Mouse (Mus musculus): ENCODE measurements around the gene Mgll. TPM values are rescaled to one million over a fixed set of nuclear protein-coding genes. Genes with fewer than 3 reads are reported as not detected.

Mgll gene
- total RNA-seq, 2 experiments from 2014 or later: 132 to 138 TPM

DNA sequence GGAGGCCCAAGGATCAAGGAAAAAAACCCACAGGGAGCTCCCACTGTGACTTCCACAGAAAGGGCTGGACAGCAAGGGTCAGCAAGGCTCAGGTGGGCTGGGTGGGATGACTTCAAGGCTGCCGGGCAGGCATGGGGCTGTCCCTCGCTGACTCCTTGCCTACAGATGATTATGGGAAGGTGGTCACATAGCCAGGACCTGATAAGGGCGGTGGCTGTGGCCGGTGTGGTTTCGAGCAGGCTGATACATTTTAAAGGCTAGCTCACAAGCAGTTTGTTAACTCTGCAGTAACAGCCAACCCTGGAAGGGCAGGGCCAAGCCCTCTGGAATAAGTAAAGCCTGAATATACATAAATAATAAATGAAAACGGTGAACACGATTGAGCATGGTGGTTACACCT lies 78.8 kb downstream of the Mgll start:
- no peak for DNase-seq

DNA sequence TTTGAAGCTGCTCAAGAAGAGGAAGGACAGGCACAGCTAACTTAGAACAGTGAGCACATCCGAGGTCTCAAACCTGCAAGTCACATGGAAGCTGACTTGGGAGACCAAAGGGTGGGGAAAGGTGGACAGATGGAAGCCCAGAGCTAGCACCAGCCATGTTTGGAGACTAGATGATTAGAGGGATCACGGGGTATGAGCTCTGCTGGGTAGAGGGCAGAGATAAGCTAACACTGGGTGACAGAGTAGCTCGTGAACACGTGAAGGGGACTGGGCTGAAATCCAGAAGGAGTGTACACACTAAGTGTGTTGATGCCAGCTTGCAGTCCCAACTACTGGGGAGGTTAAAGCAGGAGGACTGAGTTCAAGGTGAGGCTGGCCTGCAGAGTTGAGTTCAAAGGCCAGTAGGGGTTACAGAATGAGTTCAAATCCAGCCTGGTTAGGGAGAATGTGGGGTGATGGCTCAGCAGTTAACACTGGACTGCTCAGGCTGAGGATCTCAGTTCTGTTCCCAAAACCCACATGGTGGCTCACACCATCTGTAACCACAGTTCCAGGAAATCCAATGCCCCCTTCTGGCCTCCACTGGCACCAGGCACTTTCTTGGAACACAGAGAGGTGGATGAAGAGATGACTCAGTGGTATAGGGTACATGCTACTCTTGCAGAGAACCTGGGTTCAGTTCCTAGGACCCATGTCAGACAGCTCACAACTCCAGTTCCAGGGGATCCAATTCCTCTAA lies 79.9 kb downstream of the Mgll start:
- peak; percentile 32 for DNase-seq

DNA sequence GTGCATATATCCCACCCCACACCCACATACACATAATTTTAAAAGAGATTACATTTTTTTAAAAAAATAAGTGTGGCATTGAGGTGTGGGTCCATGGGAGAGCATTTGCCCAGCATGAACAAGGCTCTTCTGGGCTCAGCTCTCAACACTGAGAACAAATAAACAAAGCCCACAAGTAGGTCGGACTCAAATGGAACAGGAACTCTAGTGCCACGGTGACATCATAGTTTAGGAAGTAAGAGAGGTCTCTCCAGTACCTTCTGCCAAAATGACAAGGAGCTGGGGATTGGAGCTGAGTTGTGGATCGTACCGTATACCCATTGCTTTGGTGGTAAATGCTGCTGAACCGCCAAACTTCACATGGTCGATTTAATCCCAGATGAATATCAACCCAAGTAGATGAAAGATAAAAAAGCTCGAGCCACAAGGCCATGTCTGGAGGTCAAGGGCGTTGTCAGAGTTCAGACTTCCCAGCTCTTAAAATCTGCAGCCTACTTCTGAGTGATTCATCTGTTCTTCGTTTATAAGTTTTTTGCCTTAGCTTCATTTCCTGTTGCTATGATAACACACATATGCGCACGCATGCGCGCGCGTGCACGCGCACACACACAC lies 80.9 kb downstream of the Mgll start:
- no peak for DNase-seq

DNA sequence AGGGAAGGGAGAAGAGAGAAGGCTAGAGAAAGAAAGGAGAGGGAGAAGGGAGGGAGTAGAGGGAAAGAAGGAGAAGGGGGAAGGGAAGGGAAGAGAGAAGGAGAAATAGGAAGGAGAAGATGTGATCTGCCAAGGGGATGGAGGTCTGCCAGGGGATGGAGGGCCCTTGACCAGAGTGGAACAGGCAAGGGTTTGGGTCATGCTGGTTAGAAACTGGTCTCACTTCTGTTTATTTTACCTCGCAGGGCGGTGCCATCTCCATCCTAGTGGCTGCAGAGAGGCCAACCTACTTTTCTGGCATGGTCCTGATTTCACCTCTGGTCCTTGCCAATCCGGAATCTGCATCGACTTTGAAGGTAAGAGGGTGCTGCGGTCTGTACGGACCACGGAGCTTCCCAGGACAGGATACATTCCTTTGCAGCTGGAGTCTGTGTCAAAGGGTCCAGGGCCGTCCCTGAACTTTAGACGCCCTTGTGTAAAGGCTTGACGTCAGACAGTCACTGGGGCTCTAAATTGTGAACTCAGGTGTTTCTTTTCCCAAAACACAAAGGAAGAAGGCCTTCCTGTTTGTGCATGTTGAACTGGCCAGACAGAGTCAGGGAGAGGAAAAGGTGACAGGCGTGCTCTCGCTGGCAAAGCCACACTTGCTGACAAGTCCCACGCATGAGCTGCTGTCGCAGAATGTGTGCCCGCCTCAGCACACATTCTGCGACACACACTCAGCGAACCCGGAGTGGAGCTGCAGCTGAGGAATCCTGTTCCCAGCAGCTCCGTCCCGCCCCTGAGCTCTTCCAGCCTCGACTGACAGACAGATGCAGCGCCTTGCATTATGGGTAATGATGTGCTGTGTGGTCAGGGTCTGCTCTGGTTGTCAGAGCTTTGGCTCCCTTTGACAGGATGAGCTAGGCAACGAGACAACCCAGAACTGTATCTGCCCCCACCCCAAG lies 85.2 kb downstream of the Mgll start:
- no peak for DNase-seq

DNA sequence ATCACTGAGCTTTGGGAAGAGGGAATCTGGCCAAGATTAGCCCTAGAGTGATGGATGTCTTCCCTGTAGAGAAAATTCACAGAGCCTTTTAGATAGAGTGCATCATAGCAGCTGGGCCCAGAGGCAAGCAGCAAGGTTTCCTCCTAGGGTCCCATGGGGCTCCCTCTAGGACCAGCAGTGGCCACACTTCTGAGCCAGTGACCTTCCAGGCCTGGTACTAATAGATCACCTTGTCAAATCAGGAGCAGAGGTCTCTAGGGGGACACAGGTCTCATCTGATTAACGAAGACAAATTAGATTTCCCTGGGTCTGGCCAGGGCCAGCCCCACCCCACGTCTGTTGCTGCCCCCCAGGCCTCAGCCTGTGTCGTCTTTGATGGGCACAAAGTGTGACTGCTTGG lies 86.1 kb downstream of the Mgll start:
- DNase-seq: no peak

DNA sequence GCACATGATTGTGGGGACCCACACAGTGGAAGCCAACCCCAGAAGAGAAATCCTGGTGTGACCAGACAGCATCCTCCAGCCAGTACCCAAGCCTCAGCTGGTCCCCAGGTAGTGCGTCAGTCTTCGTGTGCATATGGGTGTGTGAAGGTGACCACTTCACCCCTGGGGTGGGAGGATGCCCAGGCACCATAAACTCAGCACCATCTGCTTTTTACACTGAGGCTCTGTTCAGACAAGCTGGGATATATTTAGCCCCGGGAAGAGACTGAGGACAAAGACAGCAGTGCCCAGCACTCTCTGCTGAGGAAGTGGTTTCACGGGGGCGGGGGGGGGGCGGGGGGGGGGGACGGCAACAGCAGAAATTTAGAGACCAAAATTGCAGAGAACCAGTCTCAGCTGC lies 87.2 kb downstream of the Mgll start:
- no peak for DNase-seq

DNA sequence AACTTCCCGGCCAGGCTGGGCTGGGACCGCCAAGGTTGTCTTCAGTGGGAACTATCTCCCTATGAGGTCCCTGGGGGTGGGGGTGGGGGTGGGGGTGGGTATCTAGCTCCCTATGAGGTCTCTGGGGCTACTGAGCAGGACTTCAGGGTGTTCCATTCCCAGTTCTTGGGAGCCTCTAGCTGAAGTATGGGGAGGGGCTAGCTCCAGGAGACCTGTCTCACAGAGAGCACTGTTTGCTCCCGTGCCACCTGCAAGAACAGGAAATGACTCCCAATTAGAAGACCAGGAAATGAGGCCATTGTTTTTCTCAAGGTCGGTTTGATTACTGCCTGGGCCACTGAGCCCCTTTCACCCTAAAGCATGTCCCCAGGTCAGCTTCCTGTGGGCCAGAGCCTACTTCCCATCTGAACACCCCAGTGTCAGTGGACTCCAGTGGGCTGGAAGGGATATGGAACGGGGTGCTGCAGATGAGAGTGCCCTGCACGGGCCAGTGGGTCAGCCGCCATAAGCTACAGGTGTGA lies 87.7 kb downstream of the Mgll start:
- DNase-seq: no peak

DNA sequence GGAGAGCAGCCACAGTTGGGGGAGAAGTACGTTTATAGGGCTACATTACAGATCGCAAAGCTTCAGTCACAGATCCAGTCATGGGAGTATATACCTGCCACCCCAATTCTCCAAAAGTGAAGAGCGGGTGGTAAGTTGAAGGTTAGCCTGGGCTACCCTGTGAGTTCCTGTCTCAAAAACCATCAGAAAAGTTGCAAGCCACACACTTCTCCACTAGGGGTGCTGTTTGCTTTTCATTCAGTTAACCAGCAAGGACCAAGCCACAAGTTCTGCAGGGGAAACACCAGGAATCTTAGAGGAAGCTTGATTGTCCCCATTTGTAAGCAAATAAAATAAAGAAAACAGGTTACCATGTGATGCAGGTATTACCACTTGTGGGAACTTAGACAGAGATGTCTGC lies 88.7 kb downstream of the Mgll start:
- DNase-seq: peak; percentile 58

DNA sequence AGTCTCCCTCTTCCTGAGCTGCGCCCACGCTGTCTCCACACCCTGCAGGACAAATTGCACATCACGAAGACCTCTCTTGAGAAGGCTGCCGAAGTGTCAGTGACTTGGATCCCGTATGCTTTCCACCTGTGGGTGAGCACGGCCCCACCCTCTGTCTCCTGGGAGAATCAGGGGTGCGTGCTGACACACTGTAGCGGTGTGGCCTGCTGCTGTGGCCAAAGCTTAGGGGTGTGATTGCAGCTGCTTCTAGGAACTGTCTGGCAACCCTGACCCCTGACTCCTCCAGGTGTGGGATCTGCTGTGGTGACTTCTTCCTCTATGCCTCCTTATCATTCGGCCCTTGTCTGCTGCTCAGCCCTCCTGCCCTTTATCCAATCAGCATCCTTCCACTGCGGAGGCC lies 89.6 kb downstream of the Mgll start:
- DNase-seq: no peak

DNA sequence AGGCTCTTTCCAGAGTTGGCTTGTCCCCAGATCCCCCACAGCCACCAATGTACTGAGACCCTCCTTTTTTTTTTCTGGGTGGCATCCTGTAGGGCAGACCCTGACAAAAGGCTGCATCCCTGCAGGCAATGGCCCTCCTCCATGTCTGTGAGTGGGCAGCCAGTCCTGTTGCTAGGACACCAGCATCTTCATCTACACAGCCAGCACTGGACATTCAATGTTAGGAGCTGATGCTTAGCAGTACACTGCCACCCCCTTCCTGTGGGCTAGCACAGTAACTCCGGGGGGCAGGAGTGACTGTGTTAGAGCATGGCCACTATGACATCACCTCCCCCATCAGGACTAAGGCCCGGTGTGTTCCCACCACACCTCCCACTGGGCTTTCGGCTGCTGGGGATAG lies 90.8 kb downstream of the Mgll start:
- DNase-seq: no peak

DNA sequence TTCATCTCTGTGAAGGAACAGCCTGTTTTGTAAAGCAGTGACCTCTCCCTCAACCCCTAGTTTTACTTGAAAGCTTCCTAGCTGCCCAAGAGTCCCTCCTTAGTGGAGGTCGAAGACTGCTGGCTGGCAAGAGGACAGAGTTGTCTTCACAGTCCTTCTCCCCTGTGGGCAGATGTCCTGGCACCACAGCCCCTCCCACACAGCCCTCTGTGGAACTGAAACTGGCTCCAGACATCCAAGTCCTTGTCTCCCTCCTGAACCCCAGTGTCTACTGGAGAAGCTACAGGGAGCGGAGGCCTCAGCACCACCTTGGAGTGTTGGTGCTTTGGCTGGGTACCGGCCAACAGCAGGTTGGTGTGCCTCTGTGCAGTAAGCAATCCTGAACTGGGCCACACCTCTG lies 91.3 kb downstream of the Mgll start:
- no peak for DNase-seq

DNA sequence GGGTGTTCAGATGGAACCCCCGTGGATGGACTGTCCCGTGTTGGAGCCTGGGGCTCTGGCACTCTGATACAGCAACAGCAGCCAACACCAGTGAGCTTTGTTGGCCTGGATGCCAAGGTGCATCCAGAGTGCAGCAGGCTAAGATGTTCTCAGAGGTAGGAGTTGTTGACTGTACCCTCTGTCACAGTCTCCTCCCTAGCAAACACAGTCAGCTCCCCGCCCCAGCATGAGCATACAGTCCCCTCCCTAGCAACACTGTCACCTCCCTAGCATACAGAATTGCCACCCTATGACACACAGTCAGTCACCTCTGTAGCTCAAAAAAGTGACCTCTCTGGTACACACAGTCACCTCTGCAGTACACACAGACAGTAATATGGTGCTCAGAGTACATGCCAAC lies 92.7 kb downstream of the Mgll start:
- DNase-seq: no peak

DNA sequence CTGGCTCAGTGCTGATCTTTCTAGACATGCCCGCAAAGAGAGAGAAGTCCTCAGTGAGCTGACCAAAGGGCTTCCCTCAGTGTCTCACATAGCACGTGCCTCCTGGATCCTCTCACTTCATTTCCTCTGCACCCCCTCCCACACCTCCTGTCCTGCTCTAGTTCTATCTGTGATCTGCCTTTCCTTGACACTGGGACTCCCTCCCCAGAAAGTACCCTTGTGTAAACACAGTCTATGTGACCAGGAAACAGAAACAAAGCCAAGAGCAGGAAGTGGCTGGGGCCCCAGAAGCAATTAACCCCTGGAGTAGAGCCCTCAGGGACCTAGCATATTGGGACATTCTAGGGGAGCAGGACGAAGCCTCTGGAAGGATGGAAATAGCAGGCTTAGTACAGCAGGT lies 96.6 kb downstream of the Mgll start:
- no peak for DNase-seq

DNA sequence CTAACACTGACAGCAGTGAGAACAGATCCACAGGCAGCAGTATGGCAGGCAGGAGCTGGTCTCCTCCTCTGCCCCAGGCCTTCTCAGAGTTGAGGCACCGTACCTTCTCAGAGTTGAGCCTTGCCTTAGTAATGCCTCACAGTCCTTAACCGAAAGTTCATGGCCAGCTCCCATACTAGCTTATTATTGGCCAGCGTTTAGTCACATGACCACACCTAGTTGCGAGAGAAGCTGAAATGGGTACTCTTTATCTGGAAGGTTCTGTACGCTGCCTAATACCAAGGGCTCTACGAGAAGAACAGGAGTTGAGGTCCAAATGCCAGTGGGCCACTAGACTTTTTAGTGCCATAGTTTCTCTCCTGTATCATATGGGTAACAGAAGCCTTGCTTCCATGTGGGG lies 97.1 kb downstream of the Mgll start:
- no peak for DNase-seq

DNA sequence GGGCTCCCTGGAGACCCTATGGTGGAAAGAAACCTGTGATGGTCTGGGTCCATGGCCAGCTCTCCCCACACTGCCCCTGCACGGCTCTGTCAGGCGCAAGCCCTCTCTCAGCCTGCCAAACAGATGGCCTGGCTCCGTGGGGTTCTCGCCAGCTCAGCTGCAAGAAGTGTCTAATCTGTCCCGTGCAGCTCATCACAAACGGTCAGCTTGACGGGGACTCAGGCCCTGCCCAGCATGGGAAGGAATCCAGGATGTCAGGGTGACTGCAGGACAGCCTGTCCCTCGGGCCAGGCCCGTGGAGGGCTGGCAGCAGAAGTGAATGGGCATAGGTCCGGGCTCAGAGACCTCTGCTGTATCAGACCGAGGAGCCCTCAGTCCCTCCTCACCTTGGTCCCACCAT lies 97.7 kb downstream of the Mgll start:
- peak; percentile 85 for DNase-seq

DNA sequence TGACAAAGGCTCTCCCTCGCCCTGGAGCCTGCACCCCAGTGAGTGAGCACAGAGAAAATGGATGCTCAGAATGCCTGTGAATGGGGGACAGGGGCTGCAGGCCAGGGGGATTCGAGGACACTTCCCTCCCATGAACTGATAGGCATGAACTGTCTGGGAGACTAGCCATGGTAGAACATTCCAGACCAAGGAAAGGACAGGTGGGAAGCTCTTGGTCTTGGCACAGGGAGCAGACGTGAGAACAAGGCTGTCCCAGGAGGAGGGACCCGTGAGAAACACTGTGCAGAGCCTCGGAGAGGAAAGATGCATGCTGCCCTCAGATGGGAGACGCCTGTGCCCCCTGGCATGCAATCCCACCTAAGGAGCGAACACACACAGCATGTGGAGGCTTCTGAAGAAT lies 100.0 kb downstream of the Mgll start:
- no peak for DNase-seq

DNA sequence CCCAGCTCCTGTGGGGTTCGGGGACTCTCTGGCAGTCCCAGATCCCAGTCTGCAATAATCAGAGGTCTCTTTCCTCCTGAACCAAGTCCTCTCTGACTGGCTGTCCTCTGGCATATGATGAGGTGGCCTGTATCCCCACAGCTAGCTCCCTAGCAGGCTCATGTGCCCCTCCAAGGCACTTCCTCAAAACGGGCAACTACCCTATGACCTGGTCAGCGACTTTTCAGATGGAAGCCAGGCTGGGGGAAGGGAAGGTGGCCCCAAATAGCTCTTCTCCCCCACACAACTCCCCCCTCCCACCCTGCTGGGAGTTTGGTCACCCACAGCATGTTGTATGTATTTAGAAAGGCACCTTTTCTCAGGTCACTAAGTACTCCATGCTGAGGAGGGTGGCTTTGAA lies 101.9 kb downstream of the Mgll start:
- no peak for DNase-seq

DNA sequence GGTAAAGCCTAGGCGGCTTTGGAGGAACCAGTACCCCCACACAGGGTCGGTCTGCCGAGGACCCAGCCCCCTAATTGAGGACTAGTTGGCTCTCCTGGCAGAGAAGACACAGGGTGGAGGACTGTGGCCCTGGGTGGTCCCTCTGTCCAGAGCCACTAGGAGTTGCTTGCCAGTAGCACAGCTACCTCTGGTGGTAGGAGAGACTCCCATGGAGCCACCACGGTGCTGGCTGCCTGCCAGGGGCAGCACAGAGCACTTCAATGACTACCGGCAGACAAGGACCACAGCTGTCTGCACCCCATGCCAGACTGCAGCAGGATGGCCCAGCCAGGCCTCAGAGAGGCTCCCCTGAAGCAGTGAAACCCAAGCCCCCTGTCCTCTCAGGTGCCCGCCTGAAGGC lies 102.3 kb downstream of the Mgll start:
- peak; percentile 87 for DNase-seq

DNA sequence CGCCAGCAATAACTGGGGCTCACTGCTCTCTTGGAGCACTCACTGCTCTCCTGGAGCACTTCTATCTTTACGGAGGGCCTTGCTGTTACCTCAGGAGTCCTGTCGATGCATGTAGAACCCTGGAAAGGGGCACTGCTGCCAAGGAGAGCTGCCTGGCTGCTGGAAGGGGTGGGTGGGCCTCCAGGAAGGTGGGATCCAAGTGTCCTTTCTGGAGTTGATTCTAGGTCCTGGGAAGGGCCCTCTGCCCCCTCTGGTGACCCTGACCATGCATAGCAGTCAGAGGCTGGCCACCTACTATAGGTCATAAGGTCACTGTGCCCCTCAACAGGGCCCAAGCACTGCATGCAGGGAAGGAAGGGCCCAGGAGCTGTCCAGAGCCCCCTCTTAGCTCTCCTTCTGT lies 102.8 kb downstream of the Mgll start:
- DNase-seq: no peak

DNA sequence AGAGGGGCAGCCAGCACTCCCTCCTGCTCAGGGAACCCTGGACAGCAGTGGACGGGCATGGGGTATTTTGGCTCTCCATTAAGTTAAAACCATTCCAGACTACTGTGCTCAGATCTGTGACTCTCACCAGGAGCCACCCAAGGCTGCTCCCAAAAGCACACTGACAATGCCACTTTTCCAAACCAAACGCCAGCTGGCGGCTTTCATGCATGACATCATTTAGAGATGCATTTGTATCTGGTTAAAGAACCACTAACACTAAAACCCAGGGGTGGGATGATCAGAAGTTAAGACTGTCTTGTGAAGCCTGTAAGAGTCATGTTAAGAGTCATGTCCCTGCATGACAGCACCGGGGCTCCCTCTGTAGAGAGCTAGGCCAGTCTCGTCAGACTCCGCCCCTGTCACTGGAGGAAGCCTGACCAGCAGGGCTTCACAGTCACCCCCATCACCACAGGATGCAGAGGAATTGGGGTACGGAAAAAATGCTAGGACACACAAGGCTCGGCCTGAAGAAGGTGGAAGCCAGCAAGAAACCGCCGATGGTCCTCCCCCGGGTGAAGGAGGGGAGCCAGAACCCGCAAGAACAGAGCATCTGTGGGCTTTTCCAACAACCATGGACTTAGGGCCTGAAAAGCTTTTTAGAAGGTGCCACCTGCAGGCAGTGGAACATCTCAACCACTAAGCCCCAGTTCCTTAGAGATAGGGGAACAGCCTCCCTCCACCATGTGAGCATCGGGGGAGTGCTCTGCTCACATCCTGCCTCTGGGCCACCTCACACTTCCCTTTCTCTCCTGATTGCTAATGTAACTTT lies 103.4 kb downstream of the Mgll start:
- no peak for DNase-seq

DNA sequence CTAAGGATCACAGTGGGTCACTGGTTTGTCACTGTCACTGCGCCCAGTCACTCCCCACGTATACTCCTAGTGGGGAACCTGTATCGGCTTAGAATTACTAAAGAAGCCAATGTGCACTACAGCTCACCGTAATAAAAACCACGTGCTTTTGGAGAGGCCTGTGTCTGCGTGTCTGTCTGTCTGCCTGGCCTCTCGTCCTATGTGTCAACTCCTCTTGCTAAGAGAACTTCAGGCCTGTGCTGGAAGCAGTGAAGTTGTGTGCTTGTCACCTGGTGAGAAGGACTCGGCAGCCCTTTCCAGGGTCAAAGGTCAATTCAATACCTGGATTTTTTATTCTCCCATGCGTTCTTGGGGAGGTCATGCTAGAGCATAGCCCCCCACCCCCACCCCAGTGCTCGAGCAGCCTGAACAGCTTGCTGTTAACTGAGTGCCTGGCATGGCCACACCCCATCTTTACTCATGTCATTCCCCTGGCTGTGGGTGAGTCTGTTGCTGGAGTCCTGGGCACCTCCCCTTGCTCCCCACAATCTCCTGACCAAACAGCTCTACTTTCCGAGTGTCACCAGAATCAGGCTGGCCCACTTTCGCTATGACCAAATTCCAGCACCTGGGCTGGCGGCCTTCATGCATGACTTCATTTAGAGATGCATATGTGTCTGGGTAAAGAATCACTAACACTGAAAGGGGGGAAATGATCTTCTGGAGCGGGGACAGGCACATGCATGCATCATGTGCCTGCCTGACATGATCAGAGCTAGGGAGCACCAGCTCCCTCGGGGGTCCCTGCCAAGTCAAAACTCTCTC lies 104.2 kb downstream of the Mgll start:
- DNase-seq: no peak

DNA sequence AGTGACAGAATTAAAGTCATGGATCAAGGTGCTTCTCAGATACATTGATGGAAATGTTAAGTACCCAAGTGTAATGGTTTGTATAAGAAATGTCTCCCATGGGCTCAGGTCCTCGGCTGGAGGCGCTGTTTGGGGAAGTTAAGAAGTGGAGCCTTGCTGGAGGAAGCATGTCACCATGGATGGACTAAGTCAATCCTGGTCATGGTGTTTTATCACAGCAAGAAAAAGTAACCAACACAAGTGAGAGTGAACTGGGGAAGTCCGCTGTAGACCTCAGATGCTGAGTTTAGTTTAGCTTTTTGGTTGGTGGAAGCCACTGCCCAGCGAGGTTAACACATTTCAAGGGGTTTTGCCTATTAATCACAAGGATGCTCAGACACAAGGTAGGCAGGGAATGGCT lies 105.4 kb downstream of the Mgll start:
- no peak for DNase-seq

Data from heart, postnatal 4 days (tissue).